Mouse (Mus musculus) myocyte (in vitro differentiated cells): Measurements from ENCODE around the gene Qars. TPM values are rescaled to one million over a fixed set of nuclear protein-coding genes. Genes with fewer than 3 reads are reported as not detected.
A peak's percentile ranks its signal among the peaks of the same experiment; 100 is the strongest.

Experiments
- H3K27me3 ChIP-seq: one replicate; pipeline ENCODE4 v1.6.1; 2011; ENCODE audit not compliant: control insufficient read depth, insufficient read depth, insufficient read length
- H3K36me3 ChIP-seq: one replicate; pipeline ENCODE4 v1.6.1; 2011; ENCODE audit not compliant: control insufficient read depth, insufficient read depth
- H3K4me2 ChIP-seq: one replicate; pipeline ENCODE4 v1.6.1; 2011; ENCODE audit warnings: low read depth, control low read depth
- H3K4me3 ChIP-seq: one replicate; pipeline ENCODE4 v1.5.1; 2011; ENCODE audit warnings: mild to moderate bottlenecking, control low read depth, moderate library complexity
- H3K79me2 ChIP-seq: one replicate; pipeline ENCODE4 v1.6.1; 2011; ENCODE audit not compliant: control insufficient read depth, insufficient read depth
- H3ac ChIP-seq: one replicate; pipeline ENCODE4 v1.6.1; 2011; ENCODE audit not compliant: control insufficient read depth, insufficient read length
- CEBPB ChIP-seq: IDR thresholded peaks from 2 replicates; pipeline ENCODE4 v1.6.1; 2011; ENCODE audit warnings: mild to moderate bottlenecking, moderate library complexity; ENCODE audit not compliant: poor library complexity, insufficient read depth, severe bottlenecking
- E2F4 ChIP-seq: IDR thresholded peaks from one replicate; pipeline ENCODE4 v1.6.1; 2011; ENCODE audit warnings: mild to moderate bottlenecking, control low read depth, moderate library complexity; ENCODE audit not compliant: insufficient read depth
- MAX ChIP-seq: IDR thresholded peaks from one replicate; pipeline ENCODE4 v1.6.1; 2011; ENCODE audit warnings: low read depth, mild to moderate bottlenecking, control low read depth
- MYOD1 ChIP-seq, 3 experiments: IDR thresholded peaks; one replicate each; pipeline ENCODE4 v1.6.1; 2011; ENCODE audit warnings: control low read depth in 2 of 3, low read depth in 2 of 3, mild to moderate bottlenecking in 2 of 3, moderate library complexity in 1 of 3; ENCODE audit not compliant: insufficient read length in 2 of 3, control insufficient read depth in 1 of 3
- MYOG ChIP-seq, 3 experiments: IDR thresholded peaks; one replicate each; pipeline ENCODE4 v1.6.1; 2011; ENCODE audit warnings: control low read depth in 2 of 3, low read depth in 2 of 3, mild to moderate bottlenecking in 2 of 3; ENCODE audit not compliant: insufficient read length in 2 of 3, control insufficient read depth in 1 of 3, insufficient read depth in 1 of 3
- POLR2A ChIP-seq: IDR thresholded peaks from one replicate; pipeline ENCODE4 v1.6.1; 2011; ENCODE audit warnings: low read depth, mild to moderate bottlenecking, control low read depth, moderate library complexity; ENCODE audit not compliant: insufficient read length
- POLR2AphosphoS2 ChIP-seq: IDR thresholded peaks from one replicate; pipeline ENCODE4 v1.6.1; 2011; ENCODE audit warnings: low read depth, control low read depth; ENCODE audit not compliant: insufficient read length
- REST ChIP-seq: IDR thresholded peaks from one replicate; pipeline ENCODE4 v1.6.1; 2011; ENCODE audit warnings: mild to moderate bottlenecking, control low read depth, moderate library complexity; ENCODE audit not compliant: insufficient read depth, insufficient read length
- SRF ChIP-seq: IDR thresholded peaks from one replicate; pipeline ENCODE4 v1.6.1; 2011; ENCODE audit warnings: low read depth; ENCODE audit not compliant: control insufficient read depth, insufficient read length
- TCF12 ChIP-seq: IDR thresholded peaks from one replicate; pipeline ENCODE4 v1.6.1; 2011; ENCODE audit warnings: mild to moderate bottlenecking, control low read depth; ENCODE audit not compliant: poor library complexity, insufficient read depth, severe bottlenecking
- TCF3 ChIP-seq: IDR thresholded peaks from one replicate; pipeline ENCODE4 v1.6.1; 2011; ENCODE audit warnings: low read depth, control low read depth; ENCODE audit not compliant: insufficient read length
- USF1 ChIP-seq: IDR thresholded peaks from one replicate; pipeline ENCODE4 v1.6.1; 2011; ENCODE audit warnings: low read depth, mild to moderate bottlenecking, control low read depth, moderate library complexity
- polyA plus RNA-seq: library from polyadenylated mRNA; unstranded; fragments of >200 nt; fragmentation: generic; extraction: Trizol; gene quantifications from one replicate; pipeline ENCODE4 v1.2.1, GENCODE M21; 2012; ENCODE audit warnings: missing spikeins

Qars gene
- polyA plus RNA-seq = 168 TPM

GRCm38 (mm10) chr9:108507619-108508434 lies at the start of gene Qars:
Gene Qars (plus strand): TSS chr9:108507706.
- Histone ChIP-seq H3K36me3 (peaks cover 11% of the 10 kb centered on the region), H3ac (peak within 1 kb of the TSS; percentile 75), H3K27me3 (no peaks in the 10 kb centered on the region), H3K4me2 (peak within 1 kb of the TSS; percentile 99), H3K79me2 (peaks cover 11% of the 10 kb centered on the region), H3K4me3 (peak within 1 kb of the TSS; percentile 72)
- peak; percentile 62 for TF ChIP-seq POLR2A
- no peak for TF ChIP-seq E2F4
- no peak for TF ChIP-seq REST

- no peaks in the 10 kb centered on the region for H3K36me3 ChIP-seq
- peak overlapping the region; percentile 88 for H3ac ChIP-seq
- no peaks in the 10 kb centered on the region for H3K27me3 ChIP-seq
- H3K4me2 ChIP-seq = peak overlapping the region; percentile 63
- H3K79me2 ChIP-seq = peaks cover 26% of the 10 kb centered on the region
- TF ChIP-seq POLR2AphosphoS2 (no peak), MAX (no peak), E2F4 (no peak), POLR2A (no peak), USF1 (no peak), CEBPB (no peak), TCF3 (no peak), SRF (no peak), TCF12 (no peak)
- H3K4me3 ChIP-seq = peak overlapping the region; percentile 77
Observed at GRCm38 (mm10) chr9:108459939-108460318, 47.6 kb upstream of the Qars start.

GRCm38 (mm10) chr9:108460319-108461178 lies 47.0 kb upstream of the Qars start, which contains the start of gene Ccdc71:
Gene Ccdc71 (plus strand): TSS chr9:108460527.
- Histone ChIP-seq H3K27me3 (no peaks in the 10 kb centered on the region), H3ac (peak within 1 kb of the TSS; percentile 88), H3K4me2 (peak within 1 kb of the TSS; percentile 97), H3K36me3 (no peaks in the 10 kb centered on the region), H3K4me3 (peak within 1 kb of the TSS; percentile 77), H3K79me2 (peaks cover 26% of the 10 kb centered on the region)
- TF ChIP-seq MAX = no peak
- TF ChIP-seq POLR2AphosphoS2 = peak; percentile 84
- no peak for TF ChIP-seq MYOG (IDR thresholded peaks at IDR 0.05; ENCODE audit: control insufficient read depth in 1 of 3, insufficient read depth in 1 of 3, insufficient read length in 2 of 3, low read depth in 2 of 3)
- no peak for TF ChIP-seq REST
- TF ChIP-seq USF1 = no peak
- TF ChIP-seq POLR2A = peak; percentile 79

GRCm38 (mm10) chr9:108461181-108461631 lies 46.3 kb upstream of the Qars start, which contains the start of gene Klhdc8b:
Gene Klhdc8b (minus strand): TSS chr9:108461581.
- Histone ChIP-seq H3ac (peak within 1 kb of the TSS; percentile 88), H3K79me2 (peaks cover 26% of the 10 kb centered on the region), H3K4me2 (peak within 1 kb of the TSS; percentile 97), H3K36me3 (no peaks in the 10 kb centered on the region), H3K27me3 (no peaks in the 10 kb centered on the region), H3K4me3 (peak within 1 kb of the TSS; percentile 77)
- no peak for TF ChIP-seq CEBPB
- no peak for TF ChIP-seq TCF12
- TF ChIP-seq USF1 = no peak
- no peak for TF ChIP-seq MAX
- TF ChIP-seq SRF = no peak
- TF ChIP-seq POLR2AphosphoS2 = no peak
- TF ChIP-seq E2F4 = no peak
- TF ChIP-seq POLR2A = no peak
- TF ChIP-seq TCF3 = no peak
- TF ChIP-seq REST = no peak
- no peak for TF ChIP-seq MYOG (IDR thresholded peaks at IDR 0.05; ENCODE audit: control insufficient read depth in 1 of 3, insufficient read depth in 1 of 3, insufficient read length in 2 of 3, low read depth in 2 of 3)
- no peak for TF ChIP-seq MYOD1 (IDR thresholded peaks at IDR 0.05; ENCODE audit: control insufficient read depth in 1 of 3, insufficient read length in 2 of 3, low read depth in 2 of 3)
